Mouse (Mus musculus) embryonic facial prominence, embryonic 14.5 days (tissue): ENCODE results near the gene Dcps. TPM values are rescaled to one million over a fixed set of nuclear protein-coding genes. Genes with fewer than 3 reads are reported as not detected.
A peak's percentile ranks its signal among the peaks of the same experiment; 100 is the strongest.

Source experiments
- ATAC-seq: fragments of 200-750 bp; cut with Nextera tagmentation; 2 replicates; pipeline ENCODE4 v1.8.0; 2017; ENCODE audit warnings: low read depth, moderate number of reproducible peaks, moderate TSS enrichment
- DNase-seq: peaks from one replicate; pipeline ENCODE4 v3.0.0-alpha.2; 2015; ENCODE audit warnings: low spot score
- H3K27ac ChIP-seq: fragments of 300-500 bp; sonication (generic); replicated peaks from 2 replicates; pipeline ENCODE4 v1.5.1; 2014; ENCODE audit warnings: low read depth, mild to moderate bottlenecking, low read length, moderate library complexity
- H3K27me3 ChIP-seq: fragments of 300-500 bp; sonication (generic); replicated peaks from 2 replicates; pipeline ENCODE4 v1.6.1; 2014; ENCODE audit warnings: low read length; ENCODE audit not compliant: control insufficient read depth, insufficient read depth
- H3K36me3 ChIP-seq: fragments of 300-500 bp; sonication (generic); 2 replicates; pipeline ENCODE4 v1.6.1; 2014; ENCODE audit warnings: low read length, mixed read lengths; ENCODE audit not compliant: control insufficient read depth, insufficient read depth
- H3K4me1 ChIP-seq: fragments of 300-500 bp; sonication (generic); 2 replicates; pipeline ENCODE4 v1.6.1; 2014; ENCODE audit warnings: antibody characterized with exemption, low read length; ENCODE audit not compliant: control insufficient read depth, insufficient read depth
- H3K4me2 ChIP-seq: fragments of 300-500 bp; sonication (generic); 2 replicates; pipeline ENCODE4 v1.6.1; 2014; ENCODE audit warnings: low read depth, mild to moderate bottlenecking, low read length, moderate library complexity, mixed read lengths
- H3K4me3 ChIP-seq: fragments of 300-500 bp; sonication (generic); 2 replicates; pipeline ENCODE4 v1.5.1; 2014; ENCODE audit warnings: low read depth, mild to moderate bottlenecking, low read length
- H3K9ac ChIP-seq: fragments of 300-500 bp; sonication (generic); 2 replicates; pipeline ENCODE4 v1.6.1; 2014; ENCODE audit warnings: low read depth, mild to moderate bottlenecking, low read length, moderate library complexity, mixed read lengths
- H3K9me3 ChIP-seq: fragments of 300-500 bp; sonication (generic); 2 replicates; pipeline ENCODE4 v1.6.1; 2016; ENCODE audit warnings: low read length; ENCODE audit not compliant: control insufficient read depth
- WGBS: fragments of 180-500 bp; shearing (Covaris S2); extraction: QIAGEN DNeasy Blood & Tissue Kit; methylation state at CpG from one replicate; pipeline ENCODE4 v1.1.7; 2014; 5-methylcytosine and 5-hydroxymethylcytosine counted together
- polyA plus RNA-seq: library from polyadenylated mRNA; unstranded; fragments of >200 nt; fragmentation: Nextera tagmentation; extraction: Ambion mirVana; gene quantifications from 2 replicates; pipeline ENCODE4 v1.2.1, GENCODE M21; 2014

Gene Dcps
- polyA plus RNA-seq, 1 experiment from 2014 or later: 59.3 TPM

DNA sequence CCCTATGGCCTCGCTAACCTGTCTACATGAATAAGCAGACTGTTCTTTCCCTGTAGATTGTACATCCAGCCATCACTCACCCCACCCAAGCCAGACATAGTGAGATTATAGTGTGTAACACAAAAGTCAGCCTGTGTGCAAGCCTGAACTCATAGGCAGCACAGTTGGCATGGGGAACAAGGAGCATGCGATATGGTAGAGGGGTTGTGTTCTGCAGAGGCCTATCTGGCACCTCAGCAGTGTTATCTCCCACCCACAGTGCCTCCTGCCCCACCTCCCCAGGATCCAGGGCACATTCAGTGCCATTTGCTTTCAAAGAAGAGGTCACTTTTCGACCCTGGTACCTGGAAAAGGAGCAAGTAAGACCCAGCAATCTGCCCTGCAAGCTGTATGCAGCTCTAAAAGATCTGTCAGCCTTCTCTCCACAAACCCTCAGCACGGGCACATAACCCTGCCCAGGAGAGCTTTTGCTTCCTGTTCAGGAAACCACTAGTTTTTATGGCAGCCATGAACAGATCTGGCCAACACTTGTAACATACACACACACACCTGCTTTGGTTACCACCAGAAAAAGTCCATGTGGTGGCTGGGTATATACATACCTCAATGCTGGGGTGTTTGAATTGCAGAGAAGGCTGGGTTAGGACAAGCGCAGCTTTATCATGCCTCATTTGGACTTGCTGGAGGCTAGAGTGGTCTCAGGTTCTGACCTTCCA, 53.2 kb downstream of the Dcps start:
- no peak for ATAC-seq
- Histone ChIP-seq H3K27me3 (no peaks in the 10 kb centered on the region), H3K4me3 (no peak overlapping the region), H3K4me2 (no peak overlapping the region), H3K27ac (no peak overlapping the region), H3K9ac (no peak overlapping the region), H3K4me1 (peaks cover 4% of the 10 kb centered on the region; the same call in 1 of the 2 replicates), H3K9me3 (no peaks in the 10 kb centered on the region), H3K36me3 (peaks cover 48% of the 10 kb centered on the region)
- no peak for DNase-seq
- WGBS: 74% methylated on average over 5 of the region's 5 CpGs

DNA sequence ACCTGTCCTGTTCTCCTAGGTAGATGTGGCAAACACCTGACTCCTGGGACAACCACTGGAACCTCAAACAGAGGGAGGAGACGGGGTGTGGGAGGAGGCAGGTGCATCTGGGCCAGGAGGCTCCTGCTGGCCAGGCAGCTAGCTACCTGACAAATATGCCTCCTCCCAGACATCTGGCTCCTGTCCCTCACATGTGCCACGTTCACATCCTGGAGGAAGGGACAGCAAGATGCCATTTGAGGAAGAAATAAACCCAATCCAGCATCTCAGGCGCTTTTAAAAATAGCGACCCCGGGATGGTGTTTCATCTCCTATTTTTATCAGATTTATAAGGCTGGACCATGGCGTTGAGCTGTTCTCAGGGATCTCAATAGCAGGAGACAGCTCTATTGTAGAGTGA, 56.7 kb downstream of the Dcps start, which contains the start of gene St3gal4:
St3gal4 (minus strand) TSS at position 101 of the 400 bp plus-strand sequence.
- DNase-seq: no peak
- H3K27ac ChIP-seq: 0 out of 2 replicates have a peak within 1 kb of the TSS, but pooled peaks have one; percentile 92
- peaks cover 26% of the 10 kb centered on the region for H3K4me1 ChIP-seq
- 0 out of 2 replicates have a peak within 1 kb of the TSS, but pooled peaks have one; percentile 91 for H3K9ac ChIP-seq
- WGBS: 82% methylated on average over 6 of the region's 6 CpGs
- H3K9me3 ChIP-seq: no peaks in the 10 kb centered on the region
- no peak for ATAC-seq
- H3K27me3 ChIP-seq: no peaks in the 10 kb centered on the region
- peak within 1 kb of the TSS; percentile 86; the same call in 1 of the 2 replicates for H3K4me2 ChIP-seq
- no peak within 1 kb of the TSS for H3K4me3 ChIP-seq
- peaks cover 18% of the 10 kb centered on the region for H3K36me3 ChIP-seq

DNA sequence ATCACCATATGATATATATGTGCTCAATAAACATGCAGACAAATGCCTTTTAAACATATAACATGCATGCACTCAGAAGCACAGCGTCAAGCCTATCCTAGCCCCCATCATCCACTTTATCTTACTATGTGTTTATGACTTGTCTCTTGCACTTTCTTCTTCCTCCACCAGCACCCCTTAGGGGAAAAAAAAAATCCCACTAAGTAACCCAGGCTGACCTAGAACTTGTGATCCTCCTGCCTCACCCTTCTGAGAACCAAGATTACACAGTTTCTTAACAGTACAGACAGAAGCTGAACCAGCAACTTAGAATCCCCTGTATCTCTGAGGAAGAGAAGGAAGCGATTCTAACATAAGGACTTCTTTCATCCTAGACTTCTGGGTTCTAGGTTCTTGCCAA, 57.3 kb downstream of the Dcps start:
- no peak overlapping the region for H3K4me2 ChIP-seq
- H3K4me1 ChIP-seq: peaks cover 26% of the 10 kb centered on the region
- DNase-seq: no peak
- ATAC-seq: no peak
- H3K27me3 ChIP-seq: no peaks in the 10 kb centered on the region
- WGBS: 87% methylated on average over 2 of the region's 2 CpGs
- H3K4me3 ChIP-seq: no peak overlapping the region
- no peaks in the 10 kb centered on the region for H3K9me3 ChIP-seq
- H3K36me3 ChIP-seq: peaks cover 12% of the 10 kb centered on the region
- H3K27ac ChIP-seq: no peak overlapping the region
- no peak overlapping the region for H3K9ac ChIP-seq

DNA sequence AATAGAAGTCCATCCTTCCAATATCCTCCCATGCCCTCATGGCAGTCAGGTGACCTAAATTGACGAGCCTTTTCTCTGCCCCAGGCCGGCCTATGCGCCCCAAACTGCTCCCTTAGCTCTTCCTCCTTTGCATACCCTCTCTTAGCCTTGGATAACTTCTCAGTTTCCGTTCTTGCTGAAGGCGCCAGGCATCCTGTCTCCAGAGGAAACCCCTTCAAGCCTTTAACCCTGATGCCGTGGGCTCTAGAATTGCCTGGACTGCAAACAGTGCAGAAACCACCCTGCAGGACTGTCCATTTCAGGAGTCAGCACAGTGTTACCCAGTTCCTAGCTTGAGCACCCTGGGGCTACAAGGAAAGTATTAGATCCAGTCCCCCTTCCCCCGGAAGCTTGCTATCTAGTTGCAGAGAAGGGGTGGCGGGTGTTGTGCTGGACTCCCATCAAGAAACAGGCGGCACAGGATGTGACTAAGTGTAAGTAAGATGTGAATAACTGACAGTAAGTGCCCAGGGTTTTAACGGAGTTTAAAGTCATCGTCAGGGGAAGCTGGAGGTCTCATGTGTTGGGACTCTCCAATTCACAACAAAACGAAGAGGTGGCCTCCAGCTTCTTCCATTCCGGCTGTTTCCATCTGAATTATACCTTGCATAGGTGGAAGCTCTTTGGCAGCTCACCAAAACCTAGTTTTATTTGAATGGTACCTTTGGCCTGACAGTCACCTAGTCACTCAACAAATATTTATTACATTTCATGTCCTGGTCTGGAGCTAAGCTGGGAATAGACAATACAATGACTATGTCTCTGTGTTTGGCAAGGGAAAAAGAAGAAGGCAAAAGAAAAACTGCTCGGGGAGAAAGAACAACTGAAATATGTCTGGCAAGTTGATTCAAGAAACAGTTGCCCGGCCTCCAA, 58.2 kb downstream of the Dcps start:
- Histone ChIP-seq H3K4me3 (peak overlapping the region; percentile 77), H3K9me3 (no peaks in the 10 kb centered on the region), H3K36me3 (peaks cover 12% of the 10 kb centered on the region), H3K4me2 (peak overlapping the region; percentile 86), H3K9ac (peak overlapping the region; percentile 91), H3K27ac (peak overlapping the region; percentile 92), H3K27me3 (no peaks in the 10 kb centered on the region), H3K4me1 (peaks cover 33% of the 10 kb centered on the region)
- 21% methylated on average over 15 of the region's 15 CpGs for WGBS
- ATAC-seq: no peak
- DNase-seq: peak; percentile 48

DNA sequence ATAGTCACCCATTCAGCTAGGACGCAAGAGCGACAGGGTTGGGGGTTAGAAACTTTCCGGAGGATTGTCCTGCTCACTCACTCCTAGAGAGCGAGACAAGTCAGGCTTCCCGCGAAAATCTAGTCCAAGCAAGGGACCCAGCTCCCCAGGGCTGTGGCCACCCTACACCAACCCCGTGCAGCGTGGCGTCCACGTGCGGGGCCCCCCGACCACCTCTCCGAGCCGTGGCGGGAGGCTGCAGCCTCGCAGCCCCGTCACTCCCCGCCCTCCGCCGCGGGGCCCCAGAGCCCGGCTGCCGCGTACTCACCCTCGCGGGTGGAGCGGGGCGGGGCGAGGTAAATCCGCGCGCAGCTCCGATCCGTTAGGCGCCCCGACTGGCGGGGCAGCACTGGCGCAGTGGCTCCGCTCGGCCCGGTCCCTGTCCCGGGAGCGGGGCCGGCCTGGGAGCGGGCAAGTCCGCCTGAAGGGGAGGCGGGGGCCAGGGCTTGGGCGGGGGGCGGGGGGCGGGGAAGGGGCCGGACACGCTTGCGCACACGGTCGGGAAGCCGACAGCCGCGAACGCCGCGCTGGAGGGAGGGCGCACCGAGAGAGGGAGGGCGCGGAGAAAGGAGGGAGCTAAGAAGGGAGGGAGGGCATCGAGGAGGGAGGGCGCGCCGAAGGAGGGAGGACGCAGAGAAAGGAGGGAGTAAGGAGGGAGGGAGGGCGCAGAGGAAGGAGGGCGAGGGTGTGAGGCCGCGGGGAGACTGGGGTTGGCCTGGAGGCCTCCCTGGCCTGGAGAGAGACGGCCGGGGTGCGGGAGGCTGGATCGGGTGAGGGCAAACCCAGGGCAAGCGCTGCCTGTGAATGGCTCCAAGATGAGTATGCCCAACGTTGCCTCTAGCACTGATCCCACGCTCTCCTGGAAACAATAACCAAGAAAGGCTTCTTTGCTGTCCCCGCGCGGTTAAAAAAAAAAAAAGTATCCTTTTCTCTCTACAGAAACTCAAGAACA, 59.2 kb downstream of the Dcps start:
- DNase-seq (peak; percentile 93), ATAC-seq (peak; percentile 88)
- no peaks in the 10 kb centered on the region for H3K27me3 ChIP-seq
- peak overlapping the region; percentile 92 for H3K27ac ChIP-seq
- under 1% methylated on average over 57 of the region's 84 CpGs for WGBS
- peak overlapping the region; percentile 86 for H3K4me2 ChIP-seq
- peak overlapping the region; percentile 91 for H3K9ac ChIP-seq
- H3K9me3 ChIP-seq: no peaks in the 10 kb centered on the region
- peaks cover 8% of the 10 kb centered on the region; the same call in 1 of the 2 replicates for H3K36me3 ChIP-seq
- H3K4me1 ChIP-seq: peaks cover 42% of the 10 kb centered on the region
- H3K4me3 ChIP-seq: peak overlapping the region; percentile 77

DNA sequence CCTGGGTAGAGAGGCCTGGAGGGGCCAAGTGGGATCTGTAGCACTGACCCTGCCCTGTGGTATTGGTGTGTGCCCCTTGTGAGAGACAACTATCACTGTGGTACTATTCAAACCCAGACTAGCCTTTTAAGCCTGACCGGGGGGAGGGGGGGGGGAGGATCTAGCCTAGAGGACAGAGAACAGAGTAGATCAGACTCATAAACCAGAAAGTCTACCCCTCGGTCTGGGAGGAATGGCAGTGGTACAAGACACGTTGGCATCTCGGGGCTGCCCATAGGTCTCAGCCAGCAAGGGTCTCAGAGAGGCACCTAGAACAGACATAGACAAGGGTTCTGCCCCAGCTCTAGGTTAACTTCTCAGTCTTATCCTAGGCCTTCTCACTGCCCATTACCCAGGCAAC, 60.1 kb downstream of the Dcps start:
- H3K9me3 ChIP-seq: no peaks in the 10 kb centered on the region
- peak overlapping the region; percentile 86 for H3K4me2 ChIP-seq
- 37% methylated on average over 4 of the region's 4 CpGs for WGBS
- H3K4me3 ChIP-seq: peak overlapping the region; percentile 77
- H3K9ac ChIP-seq: peak overlapping the region; percentile 91
- ATAC-seq: no peak
- no peaks in the 10 kb centered on the region for H3K27me3 ChIP-seq
- H3K4me1 ChIP-seq: peaks cover 51% of the 10 kb centered on the region
- peaks cover 8% of the 10 kb centered on the region; the same call in 1 of the 2 replicates for H3K36me3 ChIP-seq
- H3K27ac ChIP-seq: peak overlapping the region; percentile 92
- DNase-seq: no peak

DNA sequence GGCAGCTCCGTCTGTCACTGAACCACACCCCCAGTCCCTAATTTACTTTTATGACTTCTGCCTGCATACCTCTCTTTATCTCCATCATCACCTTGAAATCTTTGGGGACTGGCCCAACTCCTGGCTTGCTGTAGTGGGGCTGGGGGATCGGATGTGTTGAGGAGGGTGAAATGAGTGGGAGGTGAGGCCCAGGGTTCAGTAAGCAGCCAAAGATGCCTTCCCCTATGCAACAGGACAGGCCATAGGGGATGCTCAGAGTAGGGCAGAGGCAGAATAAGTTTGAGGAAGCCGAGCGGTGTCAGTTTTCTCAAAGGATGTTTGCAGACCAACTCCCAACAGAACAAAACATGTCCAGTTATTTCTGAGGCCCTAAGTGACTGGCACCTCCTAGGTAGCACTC, 60.6 kb downstream of the Dcps start:
- no peaks in the 10 kb centered on the region for H3K9me3 ChIP-seq
- peaks cover 56% of the 10 kb centered on the region for H3K4me1 ChIP-seq
- WGBS: 38% methylated on average over 3 of the region's 4 CpGs
- DNase-seq: no peak
- H3K36me3 ChIP-seq: peaks cover 3% of the 10 kb centered on the region; the same call in 1 of the 2 replicates
- H3K4me2 ChIP-seq: peak overlapping the region; percentile 86
- H3K9ac ChIP-seq: peak overlapping the region; percentile 91; the same call in 1 of the 2 replicates
- H3K4me3 ChIP-seq: peak overlapping the region; percentile 77
- H3K27me3 ChIP-seq: no peaks in the 10 kb centered on the region
- H3K27ac ChIP-seq: peak overlapping the region; percentile 92; the same call in 1 of the 2 replicates
- ATAC-seq: no peak
